Mouse (Mus musculus): ENCODE results near the gene Abhd8.

Gene Abhd8

DNA sequence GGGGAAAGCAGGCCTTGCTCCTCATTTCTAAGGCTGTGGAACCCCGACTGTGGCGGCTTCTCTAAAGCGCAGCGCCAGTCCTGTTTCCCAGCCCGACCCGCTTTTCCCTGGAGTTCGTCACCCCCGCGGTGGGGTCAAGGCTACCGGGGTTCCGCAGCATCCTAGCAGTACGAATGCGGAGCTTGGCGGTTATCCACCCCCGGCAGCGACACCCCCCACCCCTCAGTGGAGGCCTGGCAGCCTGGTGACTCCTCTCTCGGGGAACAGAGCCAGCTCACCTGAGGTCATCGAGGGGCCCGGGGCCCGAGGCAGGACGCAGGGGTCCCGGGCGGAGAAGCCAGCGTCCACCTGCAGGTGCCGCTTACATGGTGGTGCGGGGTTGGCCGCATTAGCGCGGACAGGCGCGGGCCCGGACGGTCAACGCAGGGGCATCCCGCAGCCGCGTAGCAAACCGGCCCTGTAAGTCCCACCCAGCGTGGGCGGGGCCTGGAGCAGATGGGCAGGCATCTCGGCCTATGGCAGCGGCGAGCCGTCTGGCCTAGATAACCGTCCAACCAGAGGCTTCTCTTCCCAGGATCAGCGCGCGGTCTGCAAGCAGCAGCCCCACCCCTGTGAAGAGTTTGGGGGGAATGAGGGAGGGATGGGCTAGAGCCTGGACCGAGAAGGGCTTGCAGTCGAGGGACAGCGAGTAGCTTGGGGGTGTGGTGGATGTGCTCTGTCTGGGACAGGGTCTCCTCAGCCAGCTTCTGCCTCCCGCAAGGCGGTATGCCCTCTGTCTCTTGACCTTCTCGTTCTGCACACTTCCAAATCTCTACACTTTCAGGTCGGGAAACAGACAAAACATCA is at the start of gene Abhd8:
Gene Abhd8, minus strand, starts transcription at position 468 of the 846 bp plus-strand sequence.
- DNase-seq (ENCODE audit: low spot score in 2 of 2), result peak; percentile 93 to 95

DNA sequence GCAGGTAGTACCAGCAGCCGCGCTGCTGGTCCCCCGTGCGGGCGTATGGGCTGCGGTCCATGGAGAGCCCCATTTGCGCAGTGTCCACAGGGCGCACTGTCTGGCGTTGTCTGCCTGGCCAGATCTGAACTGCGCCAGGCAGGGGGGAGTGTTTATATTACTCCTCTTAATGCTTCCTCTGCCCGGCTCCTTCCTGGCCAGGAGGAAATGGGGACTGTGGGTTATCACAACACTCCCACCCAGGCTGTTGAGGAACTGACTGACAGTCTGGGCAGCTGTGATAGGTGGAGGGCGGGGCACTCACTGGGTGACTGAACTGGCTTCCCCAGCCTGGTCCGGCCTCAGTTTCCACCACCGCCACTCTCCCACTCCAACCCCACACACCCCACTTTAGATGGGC is 48.2 kb upstream of the Abhd8 start, which contains the start of gene Plvap:
Gene Plvap, minus strand, starts transcription at position 109 of the 400 bp plus-strand sequence.
- peak; percentile 24 to 29 for DNase-seq (ENCODE audit: low spot score in 2 of 2)

DNA sequence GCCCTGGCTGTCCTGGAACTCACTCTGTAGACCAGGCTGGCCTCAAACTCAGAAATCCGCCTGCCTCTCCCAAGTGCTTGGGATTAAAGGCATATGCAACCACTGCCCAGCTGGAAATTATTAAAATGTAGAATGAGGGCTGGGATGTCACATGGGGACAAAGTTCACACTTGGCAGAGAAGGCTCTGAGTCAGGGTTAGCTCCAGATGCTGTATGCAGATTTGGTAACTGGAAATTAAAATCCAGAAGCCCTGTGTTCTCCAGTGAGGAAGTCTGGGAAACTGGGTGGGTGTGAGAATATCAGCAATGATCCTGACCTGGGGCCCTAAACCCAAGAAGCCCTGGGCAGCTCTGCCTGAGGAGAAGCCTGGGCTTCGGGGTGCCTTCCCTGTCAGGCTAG is 45.9 kb upstream of the Abhd8 start:
- no peak for DNase-seq (ENCODE audit: low spot score in 2 of 2)

DNA sequence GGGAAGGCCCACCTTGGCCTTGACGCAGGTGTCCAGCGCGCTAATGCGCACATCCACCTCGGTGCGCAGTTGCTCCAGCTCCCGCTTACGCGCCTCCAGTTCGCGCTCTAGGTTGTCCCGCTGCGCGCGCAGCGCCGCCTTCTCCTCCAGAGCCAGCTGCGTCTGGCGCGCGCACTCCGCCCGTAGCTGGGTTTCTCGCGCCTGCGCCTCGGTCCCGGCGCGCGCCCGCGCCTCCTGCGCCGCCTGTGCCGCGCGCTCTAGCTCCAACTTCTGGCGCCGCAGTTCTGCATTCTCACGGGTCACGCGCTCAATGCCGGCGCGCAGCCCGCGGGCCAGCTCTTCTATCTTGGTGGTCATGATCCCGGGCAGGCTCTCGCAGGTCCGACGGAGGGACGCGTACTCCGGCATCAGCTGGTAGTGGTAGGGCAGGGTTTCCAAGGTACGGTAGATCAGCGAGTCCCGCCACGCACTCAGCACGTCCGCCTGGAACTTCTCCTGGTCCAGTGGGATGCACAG is 44.2 kb upstream of the Abhd8 start:
- no peak for DNase-seq (ENCODE audit: low spot score in 2 of 2)

DNA sequence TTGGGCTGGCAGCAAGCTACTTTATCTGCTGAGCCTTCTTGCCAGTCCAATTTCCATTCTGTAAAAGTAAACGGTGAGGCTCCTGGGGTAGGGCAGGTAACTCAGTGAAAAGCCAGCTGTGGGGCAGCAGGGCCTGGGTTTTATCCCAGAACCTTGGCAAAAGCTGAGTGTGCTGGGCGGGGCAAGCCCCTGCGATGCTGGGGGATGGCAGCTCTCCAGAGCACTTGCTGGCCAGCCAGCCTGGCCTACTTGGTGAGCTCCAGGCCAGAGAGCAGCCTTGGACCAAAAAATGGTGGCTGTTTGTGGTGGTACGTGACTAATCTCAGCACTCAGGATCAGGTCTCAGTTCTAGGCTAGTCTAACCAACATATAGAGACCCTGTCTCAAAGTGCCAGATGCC is 42.5 kb upstream of the Abhd8 start:
- no peak for DNase-seq (ENCODE audit: low spot score in 2 of 2)

DNA sequence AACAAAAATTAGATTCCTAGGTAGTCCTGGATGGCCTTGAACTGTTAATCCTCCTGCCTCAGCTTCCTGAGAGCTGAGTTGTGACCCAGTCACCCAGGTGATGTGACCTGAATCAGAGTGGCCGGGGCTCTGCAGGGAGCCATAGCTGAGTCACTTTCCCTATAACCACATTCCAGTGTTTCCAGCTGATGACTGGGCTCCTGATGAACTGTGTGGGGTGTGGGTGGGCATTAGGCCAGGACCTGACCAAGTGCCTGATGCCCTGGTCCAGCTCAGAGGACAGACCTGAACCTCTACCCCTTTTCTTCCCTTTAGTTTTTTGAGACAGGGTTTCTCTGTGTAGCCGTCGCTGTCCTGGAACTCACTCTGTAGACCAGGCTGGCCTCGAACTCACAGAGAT is 41.9 kb upstream of the Abhd8 start:
- no peak for DNase-seq (ENCODE audit: low spot score in 2 of 2)

DNA sequence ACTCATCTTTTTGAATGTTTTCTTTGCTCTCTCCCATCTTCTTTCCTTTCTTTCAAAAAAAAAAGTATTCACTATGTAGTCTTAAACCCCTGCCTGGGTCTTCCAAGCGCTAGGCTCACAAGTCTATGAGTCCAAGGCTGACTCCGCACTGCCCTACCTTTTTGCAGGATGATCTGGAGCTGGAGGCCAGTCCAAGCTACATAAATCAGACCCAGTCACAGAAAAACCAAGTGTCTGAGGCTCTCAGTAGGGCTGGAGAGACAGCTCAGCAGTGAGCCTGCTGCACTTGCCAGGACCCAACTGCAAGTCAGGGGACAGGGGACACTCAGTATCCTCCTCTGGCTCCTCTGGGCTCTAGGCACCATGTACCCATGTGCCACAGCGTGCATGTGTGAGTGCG is 40.9 kb upstream of the Abhd8 start:
- DNase-seq (ENCODE audit: low spot score in 2 of 2), result no peak

DNA sequence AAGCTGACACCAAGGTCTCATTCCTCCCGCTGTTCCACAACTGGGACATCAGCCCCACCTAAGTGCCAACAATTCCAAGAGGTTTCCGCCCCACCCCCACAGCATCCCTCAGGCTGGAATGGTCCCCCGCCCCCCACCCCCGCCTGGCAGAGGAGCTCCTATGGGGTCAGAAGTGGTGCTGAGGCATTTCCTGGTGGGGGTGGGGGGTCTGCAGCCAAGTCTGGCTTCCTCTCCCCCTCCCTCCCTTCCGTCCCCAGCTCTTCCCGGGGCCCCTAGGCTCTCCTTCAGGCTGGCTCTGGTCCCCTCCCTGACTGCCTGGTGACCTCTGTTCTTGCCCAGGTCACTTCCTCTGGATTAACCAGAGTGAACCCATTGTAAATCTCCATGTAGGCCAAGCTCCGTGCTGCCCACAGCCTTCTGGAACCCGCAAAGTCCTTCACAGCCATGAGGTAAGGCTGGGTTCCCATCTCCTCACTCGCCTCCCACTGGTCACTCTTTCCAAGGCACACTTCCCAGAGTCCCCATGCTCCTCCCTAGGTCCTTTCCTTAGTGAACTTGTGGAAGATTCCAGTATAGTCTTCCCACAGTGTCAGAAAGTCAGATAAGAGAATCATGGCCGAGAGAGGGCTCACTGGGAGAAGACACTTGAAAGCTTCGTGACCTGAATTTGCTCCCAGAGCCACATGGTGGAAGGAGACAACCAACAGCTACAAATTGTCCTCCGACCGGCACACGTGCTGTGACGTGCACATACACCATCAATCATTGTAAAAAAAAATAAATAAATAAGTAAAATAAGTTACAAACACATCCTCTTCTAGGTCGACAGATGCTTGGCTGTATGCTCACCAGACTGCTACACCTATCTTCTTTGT is 35.6 kb upstream of the Abhd8 start:
- DNase-seq (ENCODE audit: low spot score in 2 of 2), result no peak

DNA sequence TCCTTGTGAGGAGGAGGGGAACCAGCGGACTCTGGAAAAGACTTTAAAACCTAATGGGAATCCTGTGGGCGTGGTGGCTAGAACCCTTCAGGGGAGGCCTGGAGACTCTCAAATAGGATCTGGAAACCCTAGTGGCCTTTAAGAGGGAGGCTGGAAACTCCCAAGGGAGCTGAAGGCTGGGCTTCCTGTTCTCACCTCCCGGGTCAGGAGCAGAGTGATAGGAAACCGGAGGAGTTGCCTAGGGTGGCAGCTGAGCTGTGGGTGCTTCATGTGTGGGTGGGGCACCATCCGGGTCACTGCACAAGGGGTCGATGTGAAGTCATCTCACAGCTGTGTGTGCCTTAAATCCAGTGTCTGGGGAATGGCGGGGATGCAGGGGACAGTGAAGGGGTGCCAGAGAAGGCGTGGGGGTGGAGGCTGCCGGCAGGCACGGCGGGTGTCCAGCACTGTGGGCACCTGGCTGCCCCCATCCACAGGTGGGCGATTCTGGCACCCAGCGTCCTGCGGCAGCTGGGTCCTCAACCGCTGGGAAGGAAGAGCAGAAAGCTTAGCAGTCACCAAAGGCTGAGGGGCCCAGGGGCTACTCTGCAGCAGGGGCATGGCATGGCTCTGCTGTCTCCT is 34.5 kb upstream of the Abhd8 start:
- no peak for DNase-seq (ENCODE audit: low spot score in 2 of 2)

DNA sequence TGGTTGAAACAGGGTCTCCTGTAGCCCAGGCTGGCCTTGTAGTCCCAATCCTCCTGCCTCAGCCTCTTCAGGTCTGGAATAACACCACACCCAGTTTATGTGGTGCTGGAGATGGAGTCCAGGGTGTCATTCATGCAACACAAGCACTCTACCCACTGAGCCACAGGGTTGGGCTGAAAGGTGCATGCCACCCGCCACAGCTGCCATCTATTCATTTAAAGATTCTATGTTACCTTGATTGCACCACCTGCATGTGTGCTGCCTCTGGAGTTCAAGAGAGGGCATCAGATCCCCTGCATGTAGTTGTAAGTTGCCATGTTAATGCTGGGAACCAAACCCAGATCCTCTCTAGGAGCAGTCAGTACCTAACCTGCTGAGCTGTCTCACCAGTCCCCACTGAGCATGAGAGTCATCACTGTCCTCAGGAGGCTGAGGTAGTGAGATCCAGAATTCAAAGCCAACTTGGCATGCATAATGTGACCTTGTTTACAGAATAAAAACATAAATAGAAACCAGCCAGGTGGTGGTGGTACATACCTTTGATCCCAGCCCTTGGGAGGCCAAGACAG is 33.7 kb upstream of the Abhd8 start:
- DNase-seq (ENCODE audit: low spot score in 2 of 2), result no peak

DNA sequence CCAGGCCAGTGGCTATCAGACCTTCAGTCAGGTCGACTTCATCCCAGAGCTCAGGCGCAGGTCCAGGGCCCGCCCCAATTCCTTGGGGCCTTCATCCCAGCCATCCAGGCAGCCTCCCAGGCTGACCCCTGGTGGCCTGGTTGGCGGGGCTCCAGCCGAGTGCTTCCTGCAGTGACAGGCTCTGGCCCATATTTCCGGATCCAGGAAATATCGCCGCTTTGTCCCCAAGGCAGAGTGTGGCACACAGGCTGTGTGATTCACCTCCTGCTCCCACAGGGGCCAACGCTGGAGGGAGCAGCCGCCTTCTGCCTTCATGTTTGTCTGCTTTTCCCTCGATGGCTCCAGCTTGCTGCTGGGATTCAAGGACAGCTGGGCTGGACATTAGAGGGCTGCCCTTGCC is 33.0 kb upstream of the Abhd8 start:
- DNase-seq (ENCODE audit: low spot score in 2 of 2), result peak in 1 of 2 experiments; percentile 53

DNA sequence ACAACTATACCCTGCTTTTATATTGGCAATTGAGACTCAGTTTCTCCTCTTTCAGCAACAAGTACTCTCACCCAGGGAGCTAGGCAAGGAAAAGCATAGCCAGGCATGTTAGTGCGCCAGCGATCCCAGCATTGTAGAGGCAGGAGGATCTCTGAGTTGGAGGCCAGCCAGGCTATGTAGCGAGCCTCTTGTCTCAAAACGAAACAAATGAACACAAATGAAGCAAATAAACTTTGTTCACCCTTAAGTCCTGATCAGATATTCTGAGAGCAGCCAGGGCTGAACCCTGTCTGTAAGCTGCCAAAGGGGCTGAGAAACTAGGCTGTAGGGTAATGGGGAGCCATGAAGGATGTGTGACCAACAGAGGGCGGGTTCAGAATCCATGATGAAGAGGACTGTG is 32.4 kb upstream of the Abhd8 start:
- DNase-seq (ENCODE audit: low spot score in 2 of 2), result no peak

DNA sequence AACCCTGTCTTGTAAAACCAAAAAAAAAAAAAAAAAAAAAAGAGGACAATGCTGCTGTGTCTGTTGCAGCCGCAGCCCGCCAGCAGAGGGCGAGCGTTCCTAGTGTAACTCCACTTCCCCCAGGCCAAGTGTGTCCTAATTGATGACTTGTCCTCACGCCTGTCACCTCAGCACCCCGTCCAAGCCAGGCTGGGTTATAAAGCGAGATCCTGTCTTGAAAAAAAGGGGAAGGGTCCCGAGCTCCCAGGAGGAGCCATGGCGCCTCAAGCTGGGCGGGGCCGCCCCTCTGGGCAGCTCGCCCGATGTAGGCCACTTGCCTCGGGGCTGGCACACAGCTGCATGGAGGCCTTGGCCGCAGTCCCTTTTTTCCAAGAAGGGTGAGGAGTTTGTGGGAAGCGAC is 31.6 kb upstream of the Abhd8 start:
- peak; percentile 75 to 76 for DNase-seq (ENCODE audit: low spot score in 2 of 2)

DNA sequence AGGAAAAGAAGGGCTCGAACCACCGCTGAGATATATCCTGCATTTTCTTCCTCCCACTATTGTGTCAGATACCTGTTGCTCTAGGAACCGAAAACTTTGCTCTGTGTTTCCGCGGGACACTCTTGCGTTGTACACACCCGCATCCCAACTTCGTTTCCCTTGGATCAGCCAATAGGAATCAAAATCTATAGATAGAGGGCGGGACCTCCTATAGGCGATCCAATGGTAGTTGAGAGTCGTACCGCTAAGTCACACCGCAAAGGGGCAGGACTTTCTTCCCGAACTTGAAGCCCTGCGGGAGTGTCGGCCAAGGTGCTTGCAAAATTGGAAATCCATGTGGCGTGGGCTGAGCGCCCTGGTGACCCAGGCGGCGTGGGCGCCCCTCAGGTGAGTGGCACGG is 25.0 kb upstream of the Abhd8 start:
- DNase-seq (ENCODE audit: low spot score in 2 of 2), result peak; percentile 85 to 92

DNA sequence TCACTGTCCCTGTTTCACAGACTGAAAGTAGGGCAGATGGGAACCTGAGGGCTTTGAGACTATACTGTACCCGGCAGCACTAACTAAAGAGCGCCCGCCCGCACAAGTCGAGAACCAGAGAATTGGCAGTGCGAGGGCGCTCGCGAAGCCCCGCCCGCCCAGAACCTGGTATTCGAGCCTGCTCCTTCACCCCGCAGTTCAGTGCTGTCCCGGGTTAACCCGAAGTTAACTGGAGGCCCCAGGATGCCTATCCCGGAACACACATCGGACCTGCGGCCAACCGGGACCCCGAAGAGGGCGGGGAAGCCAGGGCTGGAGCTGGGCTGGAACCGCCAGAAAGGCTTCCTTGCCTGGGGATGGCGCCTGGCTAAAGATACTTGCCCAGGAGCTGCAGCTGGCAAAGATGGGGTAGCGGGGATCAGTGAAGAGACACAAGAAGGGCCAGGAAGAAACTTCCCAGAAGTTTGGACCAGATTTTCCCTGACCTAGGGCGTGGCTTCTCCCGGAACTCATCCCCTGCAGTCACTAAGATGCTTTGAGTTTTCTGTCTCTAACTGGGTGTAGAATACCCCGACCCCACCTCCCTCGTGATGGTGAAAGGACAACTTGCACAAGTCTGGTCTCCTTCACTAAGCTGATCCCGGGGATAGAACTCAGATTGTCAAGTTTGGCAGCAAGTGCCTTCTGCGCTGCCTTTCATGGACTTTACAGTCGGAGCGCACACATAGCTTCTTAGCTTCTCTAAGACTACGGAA is 24.4 kb upstream of the Abhd8 start, which contains the start of gene Gtpbp3:
Gene Gtpbp3, plus strand, starts transcription at position 413 of the 755 bp plus-strand sequence.
- DNase-seq (ENCODE audit: low spot score in 2 of 2), result peak; percentile 80 to 85

DNA sequence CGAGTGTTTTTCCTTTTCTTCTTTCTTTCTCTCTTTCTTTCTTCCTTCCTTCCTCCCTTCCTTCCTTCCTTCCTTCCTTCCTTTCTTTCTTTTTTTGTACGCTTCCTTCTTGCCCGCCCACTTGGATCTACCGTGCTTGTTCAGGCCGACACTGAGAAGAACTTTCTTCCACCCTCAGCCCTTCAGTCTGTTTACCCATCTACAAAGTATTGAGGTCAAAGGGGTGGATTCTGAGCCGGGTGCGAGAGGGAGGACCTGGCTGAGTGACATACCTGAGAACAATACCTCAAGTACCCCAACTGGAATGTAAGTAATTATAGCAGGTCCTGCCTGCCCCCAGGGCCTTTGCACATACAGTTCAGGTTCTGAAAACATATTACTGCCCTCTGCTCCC is 22.7 kb upstream of the Abhd8 start:
- DNase-seq (ENCODE audit: low spot score in 2 of 2), result no peak

DNA sequence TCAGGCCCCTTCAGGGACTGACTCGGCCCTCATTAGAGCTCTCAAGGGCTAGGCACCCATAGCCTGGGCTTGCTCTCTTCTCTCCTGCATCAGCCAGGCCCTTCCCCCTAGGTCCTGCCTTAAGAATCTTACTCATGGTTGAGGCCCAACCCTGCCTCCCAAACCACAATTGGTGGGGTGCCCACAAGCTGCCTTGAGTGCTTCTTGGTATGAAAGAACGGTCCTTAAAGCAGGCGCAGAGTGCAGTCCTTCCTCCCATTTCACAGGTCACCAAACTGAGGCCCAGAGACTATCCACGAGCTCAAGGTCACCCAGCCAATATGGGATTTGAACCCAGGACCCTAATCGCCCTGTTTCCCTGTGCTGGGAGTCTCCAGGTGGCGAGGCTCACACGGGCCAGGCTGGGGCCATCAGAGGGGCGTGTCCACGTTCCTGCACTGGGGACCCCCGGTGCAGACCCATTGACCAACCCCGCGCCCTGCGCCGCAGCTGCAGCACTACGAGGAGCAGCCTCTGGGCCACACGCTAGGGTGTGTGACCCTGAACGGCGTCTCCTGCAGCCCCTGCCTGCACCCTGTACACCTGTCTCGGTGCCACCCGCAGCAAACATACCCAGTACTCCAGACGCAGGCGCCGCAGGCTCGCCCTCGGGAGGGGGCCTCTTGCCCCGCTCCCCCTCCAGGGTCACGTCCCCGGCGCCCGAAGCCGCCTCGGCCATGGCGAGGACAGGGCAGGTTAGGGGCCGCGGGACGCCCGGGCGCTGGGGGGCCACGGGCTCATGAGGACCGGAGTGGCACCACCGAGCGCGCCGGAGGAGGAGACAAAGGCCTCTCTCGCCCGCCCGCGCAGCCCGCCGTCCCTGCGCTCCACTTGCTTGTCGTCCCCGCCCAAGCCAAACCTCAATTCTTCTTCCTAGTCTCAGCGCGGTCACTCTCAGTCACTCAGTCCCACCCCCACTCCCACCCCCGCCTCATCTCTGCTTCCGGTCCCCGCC is 22.0 kb upstream of the Abhd8 start, which contains the start of gene Ano8:
Gene Ano8, minus strand, starts transcription at position 822 of the 994 bp plus-strand sequence.
- peak; percentile 86 to 87 for DNase-seq (ENCODE audit: low spot score in 2 of 2)

DNA sequence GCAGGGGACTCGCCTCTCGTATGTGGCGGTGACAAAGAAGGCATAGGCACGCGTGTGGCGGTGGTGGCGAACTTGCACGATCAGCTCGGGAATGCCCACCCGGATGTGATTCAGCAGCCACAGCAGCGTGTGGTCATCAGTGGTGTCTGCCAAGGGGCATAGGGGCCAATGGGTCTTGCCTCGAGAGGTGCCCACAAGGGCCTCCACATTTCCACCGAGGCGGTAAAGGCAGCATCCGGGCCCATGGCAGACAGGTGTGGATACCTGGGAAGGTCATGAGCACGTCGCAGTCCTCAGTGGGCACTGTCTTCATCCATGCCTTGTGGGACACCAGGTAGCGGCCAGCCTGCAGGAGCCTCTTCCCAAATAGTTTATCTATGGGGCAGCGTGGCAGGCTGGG is 21.3 kb upstream of the Abhd8 start:
- no peak for DNase-seq (ENCODE audit: low spot score in 2 of 2)

DNA sequence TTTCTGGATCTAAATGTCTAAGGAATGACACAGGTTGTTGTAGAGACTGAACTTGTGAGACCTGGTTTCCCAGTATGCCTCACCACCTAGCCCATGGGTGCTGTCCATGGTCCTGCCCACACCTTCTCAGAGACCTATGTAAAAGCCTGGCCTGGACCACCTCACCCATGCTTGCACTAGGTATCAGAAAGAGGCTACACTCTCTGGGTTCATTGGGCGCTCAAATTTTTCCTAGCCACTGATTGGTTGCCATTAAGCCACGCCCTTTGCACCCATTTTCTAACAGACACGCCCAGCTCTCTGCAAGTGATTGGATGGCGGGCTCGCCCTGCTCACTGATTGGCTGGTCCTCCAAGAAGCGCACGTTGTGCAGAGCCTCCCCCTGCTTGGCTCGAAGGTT is 20.5 kb upstream of the Abhd8 start:
- DNase-seq (ENCODE audit: low spot score in 2 of 2), result no peak

DNA sequence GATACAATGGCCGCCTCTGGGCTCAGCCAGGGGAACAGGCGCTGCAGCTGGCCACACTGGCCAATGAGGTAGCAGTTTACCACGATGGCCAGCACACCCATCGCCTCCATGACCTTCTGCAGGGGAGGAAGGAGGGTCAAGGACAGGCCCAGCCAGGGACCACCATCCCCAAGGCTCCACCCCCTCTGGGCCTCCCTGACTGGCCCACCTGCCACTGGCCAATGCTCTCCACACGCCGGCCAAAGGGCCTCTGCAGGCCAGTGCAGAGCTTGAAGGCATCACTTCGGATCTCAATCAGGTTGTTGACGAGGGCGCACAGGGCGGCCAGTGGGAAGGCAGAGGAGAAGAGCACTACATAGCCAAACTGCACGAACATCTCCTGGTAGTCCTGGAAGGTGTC is 15.5 kb upstream of the Abhd8 start:
- no peak for DNase-seq (ENCODE audit: low spot score in 2 of 2)
